Mouse (Mus musculus): ENCODE data around the gene Cryba2.

DNA sequence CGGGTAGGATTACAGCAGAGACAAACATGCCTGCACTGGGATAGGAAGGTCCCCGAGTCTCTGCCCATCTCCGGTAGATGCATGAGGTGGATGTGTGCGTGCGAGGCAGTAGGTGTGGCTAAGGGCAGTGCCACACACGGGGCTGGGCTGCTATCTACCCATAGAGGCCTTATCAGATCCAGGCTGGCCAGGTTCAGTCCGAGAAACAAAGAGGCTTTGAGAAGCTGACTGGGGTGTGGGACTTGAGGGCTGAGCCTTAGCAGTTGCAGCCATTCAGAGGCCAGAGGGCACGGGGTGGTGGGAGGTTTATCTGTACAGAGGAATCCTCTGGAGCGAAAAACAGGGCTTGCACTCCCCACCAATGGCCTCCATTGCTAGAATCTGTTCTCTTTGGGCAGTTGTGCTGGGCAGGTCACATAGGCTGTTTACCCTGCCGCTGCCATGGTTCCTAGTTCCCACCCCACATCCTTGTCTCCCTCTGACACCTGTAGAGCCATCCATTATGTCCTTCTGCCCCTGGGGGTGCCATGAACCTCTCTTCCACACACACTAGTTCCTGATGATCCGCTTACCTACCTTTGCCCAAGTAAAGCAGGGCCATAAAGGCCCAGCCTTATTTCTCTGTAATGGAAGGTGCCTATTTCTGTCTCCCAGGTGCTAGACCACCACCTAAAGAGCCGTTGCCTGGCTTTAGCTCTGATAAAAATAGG, 48.9 kb upstream of the Cryba2 start:
- TF ChIP-seq CTCF (IDR thresholded peaks at IDR 0.05; ENCODE audit: extremely low read depth, insufficient read length, insufficient replicate concordance, low read depth, low read length) = no peak
- no peak for TF ChIP-seq POLR2A (IDR thresholded peaks at IDR 0.05; ENCODE audit: low read depth, low read length)

Data from small intestine, adult 2 months (tissue).